Mouse (Mus musculus) embryo, embryonic 11 days (tissue): ENCODE measurements around the gene Pramef8.
"Not testable (repeated sequence)": the region's sequence is repeated elsewhere in the genome, so short reads cannot be mapped to it uniquely, and the experiment has no call there.

Experiments used
- DNase-seq: peaks from one replicate; pipeline ENCODE4 v3.0.0-alpha.2; 2015

Pramef8 gene

DNA sequence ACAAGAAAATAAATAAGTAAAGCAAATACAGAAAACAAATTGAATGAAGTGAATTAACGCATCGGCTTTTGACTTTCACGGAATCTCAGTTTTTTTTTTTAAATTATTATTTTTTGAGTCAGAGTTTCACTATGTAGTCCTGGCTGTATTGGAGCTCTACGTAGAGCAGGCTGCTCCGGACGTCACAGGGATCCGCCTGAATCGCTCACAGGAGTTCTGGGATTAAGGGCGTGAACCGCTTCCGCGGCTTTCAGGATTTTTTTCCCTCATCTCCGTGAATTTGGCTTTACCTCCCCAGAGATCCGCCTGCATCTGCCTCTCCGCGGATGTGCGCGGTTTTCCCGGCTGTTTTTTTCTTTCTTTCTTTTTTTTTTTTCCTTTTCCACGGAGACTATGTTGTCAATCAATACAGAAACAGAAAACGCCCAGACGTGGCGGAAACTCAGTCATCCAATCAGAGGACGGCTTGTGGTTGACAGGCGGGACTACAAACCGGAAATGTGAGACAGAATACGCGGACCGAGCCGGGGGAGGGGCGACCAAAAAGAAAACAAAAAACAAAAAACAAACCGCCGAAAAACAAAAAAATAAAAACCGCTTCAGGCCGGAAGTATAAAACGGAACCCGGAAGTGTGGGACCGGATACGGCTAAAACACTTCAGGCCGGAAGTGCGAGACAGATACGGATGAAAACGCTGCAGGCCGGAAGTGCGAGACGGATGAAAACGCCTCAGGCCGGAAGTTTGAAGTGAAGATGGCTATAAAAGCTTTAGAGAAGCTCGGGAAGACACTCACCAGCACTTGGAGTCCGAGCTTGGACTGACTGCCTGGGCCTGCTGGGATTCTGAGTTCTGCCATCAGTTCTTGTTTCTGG lies at the start of gene Pramef8:
Pramef8 (plus strand) TSS at position 208 of the 874 bp plus-strand sequence.
- peak; percentile 92 for DNase-seq

- DNase-seq = peak; percentile 12
Observed at GRCm38 (mm10) chr4:143366415-143367041, 45.7 kb upstream of the Pramef8 start.

DNA sequence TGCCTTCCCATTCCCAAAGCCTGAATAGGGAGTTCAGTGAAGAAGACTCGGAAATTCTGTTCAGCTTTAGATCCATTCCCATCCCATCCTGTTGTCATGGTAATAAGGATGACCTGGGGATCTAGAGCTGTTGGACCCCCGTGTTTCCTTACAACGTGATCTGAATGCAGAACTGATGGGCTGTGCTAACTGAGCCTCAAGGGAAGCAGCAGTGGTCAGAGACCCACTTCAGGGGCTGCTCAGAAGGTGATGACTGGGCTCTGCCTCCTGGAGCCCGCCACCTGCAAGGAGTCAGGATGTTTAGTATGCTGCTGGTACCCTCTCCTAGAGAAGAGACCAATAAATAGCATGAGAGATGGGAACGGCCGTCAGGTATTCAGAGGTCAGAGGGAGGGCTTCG lies 32.7 kb upstream of the Pramef8 start:
- peak; percentile 45 for DNase-seq

GRCm38 (mm10) chr4:143379931-143380715 lies 32.1 kb upstream of the Pramef8 start:
- peak; percentile 50 for DNase-seq

GRCm38 (mm10) chr4:143380716-143381004 lies 31.6 kb upstream of the Pramef8 start:
- DNase-seq = peak; percentile 62

- no peak for DNase-seq
Observed at GRCm38 (mm10) chr4:143382163-143382562, 30.1 kb upstream of the Pramef8 start.

DNA sequence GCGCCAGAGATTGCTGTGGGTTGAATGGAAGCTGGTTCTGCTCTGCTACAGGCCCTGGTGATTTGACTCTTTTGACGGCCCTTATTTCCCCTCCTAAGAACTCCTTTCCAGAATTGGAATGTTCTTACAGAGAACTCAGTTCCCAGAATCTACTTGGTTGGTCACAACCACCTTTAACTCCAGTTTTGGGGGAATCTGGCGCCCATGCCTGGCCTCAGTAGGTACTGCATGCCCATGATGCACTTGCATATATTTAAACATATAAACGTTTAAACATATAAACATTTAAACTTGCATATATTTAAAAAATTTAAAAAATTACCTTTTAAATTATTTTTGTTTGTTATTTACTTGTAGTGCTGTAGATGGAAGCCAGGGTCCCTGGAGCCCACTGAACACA lies 28.6 kb upstream of the Pramef8 start:
- DNase-seq = peak; percentile 42

- DNase-seq = peak; percentile 87
Observed at GRCm38 (mm10) chr4:143388955-143389702, 23.1 kb upstream of the Pramef8 start.

GRCm38 (mm10) chr4:143394181-143394580 lies 18.0 kb upstream of the Pramef8 start, which contains the start of gene Pramel1:
TSS of gene Pramel1 (plus strand) at chr4:143394428.
- no peak for DNase-seq

- DNase-seq = no peak
Observed at GRCm38 (mm10) chr4:143411566-143412218, 534 bp upstream of the Pramef8 start.

DNA sequence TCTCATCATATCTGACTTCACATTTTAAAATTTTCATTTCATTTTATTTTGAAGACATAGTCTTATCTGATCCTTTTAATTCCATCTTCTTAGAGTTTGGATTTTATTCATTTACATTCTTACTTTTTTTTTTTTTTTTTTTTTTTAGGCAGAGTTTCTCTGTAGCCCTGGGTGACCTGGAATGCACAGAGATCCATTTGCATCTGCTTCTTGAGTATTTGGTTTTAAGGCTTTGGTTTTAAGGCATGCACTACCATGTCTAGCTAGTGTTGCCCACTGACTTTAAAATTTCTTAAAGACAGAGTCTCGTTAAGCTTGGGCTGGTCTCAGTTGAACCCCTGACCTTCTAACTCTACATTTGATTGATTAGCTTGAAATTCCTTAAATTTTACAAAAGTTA lies 1.4 kb downstream of the Pramef8 start:
- DNase-seq = no peak

DNA sequence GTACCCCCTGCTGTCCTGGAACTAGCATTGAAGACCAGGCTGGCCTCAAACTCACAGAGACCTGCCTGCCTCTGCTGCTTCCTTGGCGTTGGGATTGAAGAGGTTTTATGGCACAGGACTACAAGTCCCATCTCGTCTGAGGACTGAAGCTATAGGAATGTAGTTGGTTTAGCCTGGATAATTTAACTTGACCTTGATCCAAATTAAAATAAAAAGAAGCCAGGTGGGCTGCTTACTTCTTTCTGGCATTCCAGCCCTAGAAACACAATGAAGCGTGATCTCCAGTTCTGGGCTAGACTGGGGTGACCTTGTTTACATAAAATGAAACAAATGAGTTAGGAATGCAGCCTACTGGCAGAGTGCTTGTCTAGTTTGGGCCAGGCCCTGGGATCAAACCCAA lies 1.9 kb downstream of the Pramef8 start:
- no peak for DNase-seq

DNA sequence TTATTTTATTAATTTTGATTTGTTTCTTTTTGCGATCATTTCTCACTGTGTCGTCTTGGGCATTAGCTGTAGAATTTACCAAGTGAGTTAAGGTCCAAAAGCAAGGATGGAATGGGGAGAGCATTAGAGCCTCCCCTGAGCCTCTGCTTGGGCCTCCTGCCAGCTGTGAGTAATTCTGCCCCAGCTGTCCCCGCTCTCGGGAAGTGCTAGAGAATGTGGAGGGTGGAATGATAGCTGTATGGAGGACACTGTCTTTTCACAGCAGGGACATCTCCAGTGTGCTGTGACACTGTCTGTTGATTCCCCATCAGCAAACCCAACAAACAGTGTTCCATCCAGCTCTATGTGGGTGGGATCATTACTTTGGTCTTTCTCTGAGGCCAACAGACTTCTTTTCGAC lies 14.5 kb downstream of the Pramef8 start:
- DNase-seq = not testable (repeated sequence)

DNA sequence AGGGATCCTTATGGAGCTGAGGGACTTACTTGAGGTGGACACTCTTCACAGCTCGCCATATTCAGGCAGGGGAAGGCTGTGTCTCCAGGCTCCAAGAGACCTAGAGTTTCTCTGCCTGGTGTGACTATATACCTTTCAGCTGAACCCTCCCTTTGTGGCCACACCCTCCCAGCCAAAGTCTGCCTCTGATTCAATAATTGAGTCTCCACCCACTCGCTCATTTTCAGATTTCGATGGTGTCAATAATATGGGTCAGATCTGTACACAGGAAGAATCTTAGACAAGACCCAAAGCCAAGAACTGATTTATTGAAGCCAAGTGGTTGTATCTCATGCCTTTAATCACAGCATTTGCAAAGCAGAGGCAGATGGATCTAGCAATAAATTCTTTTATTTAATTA lies 38.0 kb downstream of the Pramef8 start, which contains the start of gene Oog4:
Oog4 (minus strand) TSS at position 101 of the 400 bp plus-strand sequence.
- DNase-seq = no peak
